Mouse (Mus musculus): ENCODE measurements around the gene Pkp1. TPM values are rescaled to one million over a fixed set of nuclear protein-coding genes. Genes with fewer than 3 reads are reported as not detected.

The Pkp1 gene
- total RNA-seq, 2 experiments from 2014 or later: not detected

GRCm38 (mm10) chr1:135892764-135893163, 26.2 kb downstream of the Pkp1 start:
- TF ChIP-seq CTCF (conservative IDR thresholded peaks at IDR 0.05): no peak
- H3K4me3 ChIP-seq: no peak overlapping the region
- no peak overlapping the region for H3K27ac ChIP-seq
- DNase-seq (ENCODE audit: low spot score in 2 of 2): no peak

- Histone ChIP-seq H3K4me3 (no peak overlapping the region), H3K27ac (no peak overlapping the region)
- no peak for DNase-seq (ENCODE audit: low spot score in 2 of 2)
- no peak for TF ChIP-seq CTCF (conservative IDR thresholded peaks at IDR 0.05)
Measured at GRCm38 (mm10) chr1:135892233-135892632, 26.8 kb downstream of the Pkp1 start.

GRCm38 (mm10) chr1:135891424-135892216, 27.4 kb downstream of the Pkp1 start:
- Histone ChIP-seq H3K4me3 (no peak overlapping the region), H3K27ac (no peak overlapping the region)
- TF ChIP-seq CTCF (conservative IDR thresholded peaks at IDR 0.05): no peak
- no peak for DNase-seq (ENCODE audit: low spot score in 2 of 2)

GRCm38 (mm10) chr1:135889461-135890185, 29.4 kb downstream of the Pkp1 start:
- H3K27ac ChIP-seq: no peak overlapping the region
- H3K4me3 ChIP-seq: no peak overlapping the region
- DNase-seq (ENCODE audit: low spot score in 2 of 2): no peak
- TF ChIP-seq CTCF (conservative IDR thresholded peaks at IDR 0.05): no peak

- peak; percentile 90 for TF ChIP-seq CTCF (conservative IDR thresholded peaks at IDR 0.05)
- no peak overlapping the region for H3K27ac ChIP-seq
- DNase-seq (ENCODE audit: low spot score in 2 of 2): peak; percentile 31 to 66
- H3K4me3 ChIP-seq: no peak overlapping the region
Measured at GRCm38 (mm10) chr1:135882385-135883109, 36.5 kb downstream of the Pkp1 start.

GRCm38 (mm10) chr1:135877248-135877647, 41.8 kb downstream of the Pkp1 start:
- DNase-seq (ENCODE audit: low spot score in 2 of 2): no peak
- no peak overlapping the region for H3K4me3 ChIP-seq
- TF ChIP-seq CTCF (conservative IDR thresholded peaks at IDR 0.05): no peak
- no peak overlapping the region for H3K27ac ChIP-seq

- no peak for TF ChIP-seq CTCF (conservative IDR thresholded peaks at IDR 0.05)
- DNase-seq (ENCODE audit: low spot score in 2 of 2): no peak
- no peak overlapping the region for H3K27ac ChIP-seq
- no peak overlapping the region for H3K4me3 ChIP-seq
Measured at GRCm38 (mm10) chr1:135872991-135873390, 46.0 kb downstream of the Pkp1 start.

GRCm38 (mm10) chr1:135868570-135868969, 50.4 kb downstream of the Pkp1 start:
- no peak for TF ChIP-seq CTCF (conservative IDR thresholded peaks at IDR 0.05)
- H3K27ac ChIP-seq: 0 out of 2 replicates have a peak overlapping the region, but pooled peaks have one; percentile 36
- no peak for DNase-seq (ENCODE audit: low spot score in 2 of 2)
- H3K4me3 ChIP-seq: no peak overlapping the region

- peak; percentile 85 to 92 for DNase-seq (ENCODE audit: low spot score in 2 of 2)
Measured at GRCm38 (mm10) chr1:135865518-135866194, 53.4 kb downstream of the Pkp1 start.

GRCm38 (mm10) chr1:135864830-135865229, 54.2 kb downstream of the Pkp1 start:
- DNase-seq (ENCODE audit: low spot score in 2 of 2): no peak
- Histone ChIP-seq H3K4me3 (no peak overlapping the region), H3K27ac (no peak overlapping the region)
- TF ChIP-seq CTCF (conservative IDR thresholded peaks at IDR 0.05): no peak

More at GRCm38 (mm10) chr1:135865518-135866194, 53.4 kb downstream of the Pkp1 start:
- H3K4me3 ChIP-seq: no peak overlapping the region
- no peak overlapping the region for H3K27ac ChIP-seq
- TF ChIP-seq CTCF (conservative IDR thresholded peaks at IDR 0.05): peak; percentile 94

GRCm38 (mm10) chr1:135863786-135864335, 55.1 kb downstream of the Pkp1 start:
- Histone ChIP-seq H3K27ac (no peak overlapping the region), H3K4me3 (no peak overlapping the region)
- no peak for DNase-seq (ENCODE audit: low spot score in 2 of 2)
- TF ChIP-seq CTCF (conservative IDR thresholded peaks at IDR 0.05): no peak

GRCm38 (mm10) chr1:135862561-135862960, 56.4 kb downstream of the Pkp1 start:
- Histone ChIP-seq H3K27ac (no peak overlapping the region), H3K4me3 (no peak overlapping the region)
- no peak for TF ChIP-seq CTCF (conservative IDR thresholded peaks at IDR 0.05)
- DNase-seq (ENCODE audit: low spot score in 2 of 2): no peak

Measured in layer of hippocampus, adult 2 months (tissue).